Mouse (Mus musculus) thymus, postnatal 36 days (tissue): ENCODE measurements around the gene Ppp2r3a.

Source experiments
- DNase-seq, 2 experiments: peaks; one replicate each; pipeline ENCODE4 v3.0.0; 2022; ENCODE audit warnings: mixed read lengths in 2 of 2

Gene Ppp2r3a

GRCm38 (mm10) chr9:101250981-101251643 lies 483 bp downstream of the Ppp2r3a start:
- no peak for DNase-seq

DNA sequence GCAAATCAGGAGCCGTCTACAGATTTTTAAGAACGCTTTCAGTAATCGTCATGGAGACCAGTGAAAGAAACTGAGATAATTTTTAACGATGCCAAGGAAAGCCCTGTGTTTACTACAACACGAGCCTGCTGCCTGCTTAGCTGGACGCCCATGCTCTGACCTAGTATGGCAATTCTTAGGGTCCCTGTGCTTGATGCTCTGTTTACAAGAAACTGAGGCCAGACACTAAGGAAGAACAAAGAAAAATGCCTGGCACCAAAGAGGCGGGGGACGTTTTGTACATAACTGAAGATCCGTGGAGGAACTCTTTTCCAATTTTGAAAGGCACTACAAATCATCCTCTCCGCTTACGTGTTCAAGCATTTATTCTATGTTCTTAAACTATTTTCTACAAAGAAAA lies 1.1 kb downstream of the Ppp2r3a start:
- DNase-seq, result no peak

- peak; percentile 6 to 10 for DNase-seq
Measured at GRCm38 (mm10) chr9:101249626-101250025, 2.0 kb downstream of the Ppp2r3a start.

GRCm38 (mm10) chr9:101247541-101247940 lies 4.1 kb downstream of the Ppp2r3a start:
- DNase-seq, result no peak

DNA sequence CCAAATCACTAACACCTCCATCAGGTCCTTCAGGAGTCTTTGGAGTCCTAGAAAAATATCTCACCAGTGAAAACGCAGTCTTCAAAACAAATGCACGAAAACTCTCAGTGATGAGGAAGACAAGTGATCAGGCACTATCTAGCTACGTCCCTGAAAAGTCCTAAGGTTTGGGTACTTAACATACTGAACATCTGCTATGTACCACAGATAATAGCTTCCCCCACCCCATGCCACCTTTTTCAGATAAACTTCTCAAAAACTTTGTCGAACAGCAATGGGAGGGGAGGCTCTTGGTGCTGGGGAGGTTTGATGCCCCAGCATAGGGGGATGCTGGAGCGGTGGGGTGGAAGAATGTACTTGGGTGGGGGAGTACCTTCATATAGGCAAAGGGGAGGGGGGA lies 6.1 kb downstream of the Ppp2r3a start:
- DNase-seq, result no peak

DNA sequence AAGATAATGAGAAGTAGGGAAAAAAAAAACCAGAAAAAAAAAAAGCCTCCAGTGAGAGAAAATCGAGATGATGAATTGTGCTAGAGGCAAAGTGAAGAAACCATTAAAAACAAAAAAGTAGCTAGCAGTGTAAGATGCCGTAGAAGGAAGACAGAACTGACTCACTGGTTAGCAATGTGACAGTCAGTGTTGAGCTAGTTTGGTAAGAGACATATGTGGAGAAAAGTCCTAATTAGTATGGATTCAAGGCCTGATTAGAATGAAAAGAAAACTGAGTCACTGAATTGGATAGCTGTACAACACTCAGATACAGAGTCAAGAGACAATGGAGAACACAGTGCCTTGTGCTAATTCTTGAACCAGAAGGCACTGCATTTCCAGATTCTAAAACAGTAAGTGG lies 7.9 kb downstream of the Ppp2r3a start:
- DNase-seq, result no peak

- no peak for DNase-seq
Measured at GRCm38 (mm10) chr9:101240161-101240560, 11.4 kb downstream of the Ppp2r3a start.

- DNase-seq, result no peak
Measured at GRCm38 (mm10) chr9:101235786-101236185, 15.8 kb downstream of the Ppp2r3a start.

GRCm38 (mm10) chr9:101232034-101232433 lies 19.6 kb downstream of the Ppp2r3a start:
- DNase-seq, result no peak

- DNase-seq, result no peak
Measured at GRCm38 (mm10) chr9:101230028-101230427, 21.6 kb downstream of the Ppp2r3a start.

GRCm38 (mm10) chr9:101228892-101229291 lies 22.7 kb downstream of the Ppp2r3a start:
- DNase-seq, result no peak

DNA sequence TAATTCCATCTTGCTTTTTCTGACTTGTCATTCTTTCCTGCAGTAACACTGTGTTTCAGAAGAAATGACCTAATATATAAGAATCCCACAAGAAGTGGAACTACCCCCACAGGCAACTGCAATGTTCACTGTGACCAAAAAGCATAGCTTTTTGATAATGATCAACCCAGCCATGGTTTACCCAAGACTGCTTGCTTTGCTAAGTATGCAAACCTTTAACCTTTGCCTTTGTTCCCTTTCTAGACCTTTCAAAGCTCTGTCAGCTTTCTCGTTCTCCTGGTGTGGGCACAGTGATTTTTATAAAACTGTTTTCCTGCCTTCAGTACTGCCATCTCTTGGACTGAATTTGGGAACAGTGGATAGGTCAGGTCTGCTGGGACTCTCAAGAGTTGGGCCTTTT lies 43.6 kb downstream of the Ppp2r3a start:
- DNase-seq, result no peak

DNA sequence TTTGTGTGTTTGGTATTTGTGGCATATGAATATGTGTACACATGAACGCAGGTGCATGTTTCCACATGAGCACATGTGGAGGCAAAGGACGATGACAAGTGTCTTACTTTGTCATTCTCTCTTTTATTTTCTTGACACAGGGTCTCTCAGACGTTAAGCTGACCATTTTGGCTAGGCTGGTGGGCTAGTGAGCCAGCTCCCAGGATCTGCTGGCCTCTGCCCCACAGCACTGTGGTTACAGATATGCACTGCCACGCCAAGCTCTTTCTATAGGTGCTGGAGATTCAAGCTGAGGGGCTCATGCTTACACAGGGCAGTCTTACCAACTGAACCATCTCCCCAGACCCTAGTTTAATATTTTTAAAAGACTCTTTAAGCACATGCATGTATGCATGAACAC lies 45.1 kb downstream of the Ppp2r3a start:
- DNase-seq, result no peak

- no peak for DNase-seq
Measured at GRCm38 (mm10) chr9:101205216-101205615, 46.4 kb downstream of the Ppp2r3a start.

DNA sequence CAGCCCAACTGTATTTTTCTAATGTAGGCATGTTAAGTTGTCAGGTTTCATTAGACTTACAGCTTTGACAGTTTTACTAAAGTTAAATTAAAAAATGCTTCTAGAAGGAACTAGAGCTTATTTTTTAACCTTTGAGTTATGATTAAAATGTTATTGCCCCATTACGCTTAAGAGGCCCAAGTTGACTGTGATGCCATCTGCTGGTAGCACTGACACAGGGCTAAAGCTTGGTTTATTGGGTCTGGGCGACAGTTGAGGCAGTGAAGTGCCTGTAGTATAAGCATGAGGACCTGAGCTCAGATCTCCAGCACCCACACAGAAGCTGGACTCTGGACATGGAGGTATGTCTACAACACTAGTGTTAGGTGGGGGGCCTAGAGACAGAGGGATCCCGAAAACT lies 47.5 kb downstream of the Ppp2r3a start:
- no peak for DNase-seq

DNA sequence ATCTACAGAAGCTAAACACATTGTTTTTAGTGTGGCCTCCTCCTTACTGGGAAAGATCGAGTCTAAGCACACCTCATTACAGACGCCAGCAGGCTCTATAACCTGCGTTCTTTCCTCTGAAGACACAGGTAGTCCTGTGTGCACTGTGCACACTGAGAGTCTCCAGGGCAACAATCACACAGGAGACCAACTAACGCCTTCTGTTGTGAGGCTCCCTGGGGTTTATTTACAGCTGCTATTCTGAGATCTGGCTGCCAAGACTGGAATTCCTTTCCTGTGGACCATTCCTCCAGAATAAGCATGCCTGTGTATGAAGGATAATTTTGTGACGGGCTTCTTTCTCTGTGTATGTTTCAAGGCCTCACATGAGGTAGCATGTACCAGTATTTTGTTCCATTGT lies 51.0 kb downstream of the Ppp2r3a start:
- DNase-seq, result no peak

DNA sequence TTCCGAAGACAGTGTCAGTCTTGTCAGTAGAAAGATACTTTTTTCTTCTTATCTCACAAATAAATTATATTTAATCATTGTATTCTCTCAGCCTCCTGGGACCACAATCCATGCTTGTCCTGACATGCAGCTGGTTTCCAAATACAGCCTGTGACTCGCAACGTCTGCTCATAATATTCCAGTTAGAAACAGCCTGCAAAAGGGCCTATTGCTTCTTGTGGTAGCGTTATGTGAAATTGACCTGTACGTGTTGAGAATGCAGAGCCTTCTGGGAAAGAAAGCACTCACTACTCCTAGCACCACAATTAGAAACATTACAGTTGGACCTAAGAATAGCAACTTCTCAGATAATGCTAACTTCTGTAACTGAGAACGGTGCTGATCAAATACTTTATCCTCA lies 52.8 kb downstream of the Ppp2r3a start:
- no peak for DNase-seq

- no peak for DNase-seq
Measured at GRCm38 (mm10) chr9:101198261-101198660, 53.3 kb downstream of the Ppp2r3a start.

DNA sequence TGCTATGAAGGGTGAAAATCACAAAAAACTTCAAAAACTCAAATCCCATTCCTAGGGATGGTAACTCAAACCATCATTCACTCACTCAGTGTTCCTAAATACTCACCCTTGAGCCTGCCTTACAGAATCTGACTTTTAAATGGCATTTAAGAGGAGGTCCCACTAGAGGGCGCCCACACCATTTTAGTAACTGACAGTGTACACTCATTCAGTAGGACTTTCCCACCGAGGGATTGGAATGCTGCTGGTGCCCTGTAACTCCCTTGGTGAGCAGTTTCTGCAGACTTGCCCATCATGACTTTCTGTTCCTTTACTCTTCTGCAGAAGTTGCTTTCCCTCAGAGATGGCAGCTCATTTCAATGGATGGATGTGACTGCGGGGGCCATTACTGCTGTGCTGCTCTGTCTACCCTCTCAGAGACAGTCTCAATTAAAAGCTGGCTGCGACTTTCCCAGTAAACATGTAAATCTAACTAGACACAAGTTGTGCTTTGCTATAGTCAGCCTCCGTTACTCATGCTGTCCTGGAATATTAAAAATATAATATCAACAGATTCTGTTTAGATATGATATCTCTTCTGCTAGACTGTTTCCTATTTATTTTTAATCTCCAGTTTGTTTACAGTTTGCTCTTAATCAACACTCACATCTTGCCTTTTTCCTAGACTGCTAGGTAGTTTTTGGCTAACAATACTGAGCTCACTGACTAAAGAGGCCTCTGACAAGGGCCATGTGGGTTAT lies 69.5 kb downstream of the Ppp2r3a start:
- peak; percentile 32 to 62 for DNase-seq

DNA sequence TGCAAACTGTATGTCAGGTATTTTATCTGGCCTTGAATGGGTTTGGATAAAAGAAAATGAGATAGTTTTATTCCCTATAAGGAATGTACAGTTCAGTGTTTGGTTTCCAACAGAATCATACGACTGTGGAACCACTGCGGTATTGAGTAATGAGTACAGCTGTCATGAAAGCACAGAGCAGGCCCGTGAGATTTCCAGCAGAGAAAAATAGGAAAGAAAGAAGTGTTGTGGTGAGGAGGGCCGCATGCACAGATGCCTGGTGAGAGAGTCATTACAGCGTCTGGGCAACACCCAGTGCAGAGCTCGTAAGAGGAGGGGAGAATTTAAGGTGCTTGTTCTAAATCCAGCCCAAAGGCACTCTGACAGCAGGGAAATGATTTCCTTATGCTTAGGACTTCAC lies 70.3 kb downstream of the Ppp2r3a start:
- no peak for DNase-seq

GRCm38 (mm10) chr9:101180234-101180633 lies 71.4 kb downstream of the Ppp2r3a start:
- DNase-seq, result no peak

- DNase-seq, result no peak
Measured at GRCm38 (mm10) chr9:101160627-101161026, 91.0 kb downstream of the Ppp2r3a start.

DNA sequence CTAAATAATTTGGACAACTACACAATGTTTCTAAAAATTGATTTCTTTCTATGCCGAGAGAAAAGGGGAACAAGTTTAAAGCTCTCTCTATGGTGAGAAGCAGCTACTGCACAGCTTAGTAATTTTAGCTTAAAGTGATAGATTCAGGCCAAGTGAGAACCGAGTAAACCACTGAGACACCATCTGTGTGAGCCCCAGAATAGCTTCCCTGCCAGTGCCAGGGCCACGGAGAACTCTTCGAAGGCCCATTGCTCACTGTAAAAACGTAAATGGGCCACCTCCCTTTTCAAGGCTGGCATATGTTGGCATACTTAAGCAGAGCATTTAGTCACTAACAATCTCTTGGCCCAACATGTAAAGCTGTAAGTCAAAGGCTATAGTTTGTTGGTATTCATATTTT lies 91.5 kb downstream of the Ppp2r3a start:
- no peak for DNase-seq

DNA sequence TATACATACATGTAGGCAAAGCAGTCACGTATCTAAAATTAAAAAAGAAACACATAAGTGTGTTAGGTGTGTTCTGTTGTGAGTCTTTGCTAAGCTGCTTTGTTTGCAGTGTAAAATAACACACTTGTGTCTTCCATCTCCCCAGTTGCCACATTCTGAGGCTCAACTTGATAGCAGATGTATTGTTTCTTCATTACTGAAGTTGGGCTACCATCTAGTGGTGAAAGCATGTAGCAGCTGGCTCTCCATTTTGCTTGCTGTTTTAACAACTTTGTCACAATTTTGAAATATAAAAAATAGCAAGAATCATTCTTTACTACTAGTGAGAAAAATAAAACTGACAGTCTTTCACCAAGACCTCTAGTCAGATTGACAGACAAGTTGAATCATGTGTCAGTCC lies 92.2 kb downstream of the Ppp2r3a start:
- peak in 1 of 2 experiments; percentile 5 for DNase-seq

DNA sequence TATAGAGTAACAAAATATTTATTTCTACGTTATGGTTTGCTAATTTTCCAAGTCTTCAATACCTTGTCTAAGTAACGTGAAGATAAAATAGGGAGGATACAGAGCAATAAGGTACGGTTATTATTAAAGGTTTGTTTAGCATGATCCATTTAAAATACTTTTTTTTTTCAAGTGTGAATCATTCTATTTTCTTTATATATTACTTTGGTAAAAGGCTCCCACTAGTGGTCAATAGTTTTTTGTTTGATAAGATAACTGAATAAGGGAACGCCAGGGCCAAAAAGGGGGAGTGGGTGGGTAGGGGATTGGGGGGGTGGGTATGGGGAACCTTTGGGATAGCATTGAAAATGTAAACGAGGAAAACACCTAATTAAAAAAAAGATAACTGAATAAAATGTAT lies 98.7 kb downstream of the Ppp2r3a start:
- no peak for DNase-seq
